Mouse (Mus musculus) right cerebral cortex, postnatal 10 days (tissue): ENCODE results near the gene Dnah8.
"Not testable (repeated sequence)": the region's sequence is repeated elsewhere in the genome, so short reads cannot be mapped to it uniquely, and the experiment has no call there.

Experiments
- DNase-seq, 2 experiments: peaks; one replicate each; pipeline ENCODE4 v3.0.0; 2021; ENCODE audit warnings: low spot score in 2 of 2

The Dnah8 gene

GRCm38 (mm10) chr17:30609305-30609979 is 14.7 kb upstream of the Dnah8 start:
- no peak for DNase-seq

- no peak for DNase-seq
These were observed 14.2 kb upstream of the Dnah8 start for GRCm38 (mm10) chr17:30609980-30610307.

DNA sequence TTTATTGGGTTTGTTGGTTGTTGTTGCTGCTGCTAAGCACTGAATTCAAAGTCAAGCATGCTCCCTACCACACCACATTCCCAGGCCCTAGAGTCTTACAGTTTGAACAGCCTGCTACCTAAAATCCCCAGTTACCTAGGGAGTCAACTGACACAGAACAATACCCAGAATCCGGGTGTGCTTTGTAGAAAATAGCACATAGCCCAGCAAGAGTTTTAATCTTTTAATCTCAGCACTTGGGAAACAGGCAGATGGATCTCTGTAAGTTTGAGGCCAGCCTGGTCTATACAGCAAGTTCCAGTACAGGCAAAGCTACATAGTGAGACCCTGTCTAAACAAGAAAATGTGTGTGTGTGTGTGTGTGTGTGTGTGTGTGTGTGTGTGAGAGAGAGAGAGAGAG is 13.4 kb upstream of the Dnah8 start:
- DNase-seq, result no peak

DNA sequence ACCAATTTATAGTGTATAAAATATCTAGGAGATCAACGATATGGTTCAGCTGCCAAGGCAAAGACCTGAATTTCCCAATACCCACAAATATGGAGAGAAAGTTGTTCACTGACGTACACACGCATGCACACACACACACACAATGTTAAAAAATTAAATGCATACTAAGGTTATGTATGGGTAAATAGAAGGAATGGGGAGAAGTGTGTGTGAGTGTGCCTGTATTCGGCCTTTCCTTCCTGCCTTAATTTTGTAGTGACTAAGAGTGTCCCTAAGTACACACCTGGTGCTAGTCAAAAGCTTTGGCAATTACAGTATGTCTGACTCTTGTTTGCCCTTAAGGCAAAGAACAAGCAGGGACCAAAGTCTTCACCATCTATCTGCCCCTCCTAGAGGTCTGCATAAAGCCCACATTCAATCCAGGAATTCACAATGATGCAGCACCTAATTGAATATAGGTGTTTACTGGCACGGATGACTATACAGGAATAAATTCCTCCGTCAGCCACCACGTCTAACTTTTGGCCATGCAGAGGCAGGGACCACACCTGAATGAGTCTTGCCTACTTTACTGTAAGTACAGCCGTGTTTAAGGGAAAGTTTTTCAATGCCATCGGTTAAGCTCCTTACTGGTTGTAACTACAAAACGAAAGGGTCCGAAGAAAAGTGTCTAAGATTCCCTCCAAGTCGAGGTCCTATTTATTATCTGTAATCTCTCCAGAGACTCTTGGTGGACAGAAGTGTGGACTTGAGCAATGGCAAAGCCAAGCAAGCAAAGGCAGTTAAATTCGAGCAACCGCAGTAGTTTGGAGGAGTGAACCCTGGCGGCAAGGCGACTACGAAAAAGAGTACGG is 12.7 kb upstream of the Dnah8 start:
- DNase-seq, result no peak

- peak; percentile 100 for DNase-seq
These were observed 11.9 kb upstream of the Dnah8 start for GRCm38 (mm10) chr17:30612075-30612859.

- no peak for DNase-seq
These were observed 10.8 kb upstream of the Dnah8 start for GRCm38 (mm10) chr17:30613350-30613749.

GRCm38 (mm10) chr17:30616203-30616602 is 8.0 kb upstream of the Dnah8 start:
- no peak for DNase-seq

DNA sequence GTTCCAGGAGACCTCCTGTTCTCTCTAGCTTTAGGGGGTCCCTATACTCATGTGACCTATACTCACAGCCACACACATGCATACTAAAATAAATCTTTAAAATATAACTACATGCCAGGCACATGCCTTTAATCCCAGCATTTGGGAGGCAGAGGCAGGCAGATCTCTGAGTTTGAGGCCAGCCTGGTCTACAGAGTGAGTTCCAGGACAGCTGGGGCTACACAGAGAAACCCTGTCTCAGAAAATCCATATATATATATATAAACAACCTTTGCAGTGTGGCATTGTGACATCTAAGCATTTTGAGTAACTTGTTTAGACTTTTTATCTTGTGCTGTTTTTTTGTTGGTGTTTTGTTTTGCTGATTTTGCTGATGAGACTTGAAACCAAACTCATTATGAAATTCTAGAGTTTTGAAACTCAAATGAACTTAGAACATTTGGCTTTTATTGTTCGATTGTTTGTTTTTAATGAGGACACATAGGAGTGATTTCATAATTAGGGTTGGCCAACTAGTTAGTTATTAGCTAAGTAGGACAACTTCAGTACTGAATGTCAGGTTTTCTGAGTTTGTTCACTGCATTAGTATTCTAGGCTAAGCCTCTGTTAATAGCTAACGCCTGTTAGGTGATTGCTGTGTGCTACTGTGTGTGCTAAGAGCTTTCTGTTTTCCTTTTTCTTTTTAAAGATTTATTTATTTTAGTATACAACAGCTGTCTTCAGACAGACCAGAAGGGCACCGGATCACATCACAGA is 5.8 kb upstream of the Dnah8 start:
- DNase-seq, result no peak

DNA sequence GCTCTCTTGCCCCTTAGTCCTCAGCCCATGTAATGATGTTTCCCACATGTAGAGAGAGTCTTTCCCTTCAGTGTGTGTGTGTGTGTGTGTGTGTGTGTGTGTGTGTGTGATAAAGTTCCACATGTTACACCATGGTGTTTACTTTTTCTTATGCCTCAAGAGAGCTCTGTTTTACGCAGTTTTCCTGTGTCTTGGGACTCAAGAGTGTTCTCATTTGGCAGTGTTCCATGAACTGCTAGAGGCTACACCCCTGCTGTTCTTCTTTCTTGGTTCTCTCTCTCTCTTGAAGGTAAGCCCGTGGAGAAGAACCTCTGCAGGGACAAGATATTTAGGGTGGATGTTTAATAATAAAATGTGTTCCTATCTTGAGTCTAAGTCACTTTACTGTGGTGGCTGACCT is 5.0 kb upstream of the Dnah8 start:
- DNase-seq, result no peak

DNA sequence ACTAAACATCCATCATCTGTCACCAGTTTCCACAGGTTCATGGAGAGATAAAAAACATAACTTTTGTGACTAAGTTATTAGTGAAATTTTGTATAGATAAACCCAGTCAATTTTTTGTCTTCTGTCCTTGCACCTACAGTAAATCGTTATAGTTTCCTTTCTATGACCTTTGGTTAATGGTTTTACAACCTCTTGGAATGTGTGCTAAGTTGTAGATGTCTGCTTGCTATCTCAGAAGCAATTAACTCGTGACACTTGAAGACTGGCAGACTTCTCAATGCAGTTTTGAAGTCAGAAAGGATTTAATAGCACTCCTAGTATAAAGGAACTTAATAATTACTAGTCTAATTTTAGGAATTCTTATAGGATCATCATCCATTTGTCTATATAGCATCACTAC is 3.6 kb upstream of the Dnah8 start:
- no peak for DNase-seq

DNA sequence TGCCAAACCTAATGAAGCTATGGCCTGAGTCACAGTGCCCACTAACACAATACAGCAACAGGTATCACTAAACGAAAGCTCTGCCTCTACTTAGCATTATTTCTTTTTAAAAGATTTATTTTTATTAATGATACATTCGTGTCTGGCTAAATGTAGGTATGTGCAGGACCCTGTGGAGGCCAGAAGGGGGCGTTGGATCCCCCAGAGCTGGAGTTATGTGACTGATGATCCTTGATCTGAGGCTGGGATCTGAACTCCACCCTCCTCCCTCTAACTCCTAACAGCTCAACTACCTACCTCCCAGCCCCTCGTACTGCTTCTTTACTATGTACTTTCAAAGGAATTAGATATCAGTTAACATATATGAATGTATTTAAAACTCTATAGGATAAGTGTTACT is 2.7 kb upstream of the Dnah8 start:
- no peak for DNase-seq

GRCm38 (mm10) chr17:30623200-30623599 is 954 bp upstream of the Dnah8 start:
- no peak for DNase-seq

DNA sequence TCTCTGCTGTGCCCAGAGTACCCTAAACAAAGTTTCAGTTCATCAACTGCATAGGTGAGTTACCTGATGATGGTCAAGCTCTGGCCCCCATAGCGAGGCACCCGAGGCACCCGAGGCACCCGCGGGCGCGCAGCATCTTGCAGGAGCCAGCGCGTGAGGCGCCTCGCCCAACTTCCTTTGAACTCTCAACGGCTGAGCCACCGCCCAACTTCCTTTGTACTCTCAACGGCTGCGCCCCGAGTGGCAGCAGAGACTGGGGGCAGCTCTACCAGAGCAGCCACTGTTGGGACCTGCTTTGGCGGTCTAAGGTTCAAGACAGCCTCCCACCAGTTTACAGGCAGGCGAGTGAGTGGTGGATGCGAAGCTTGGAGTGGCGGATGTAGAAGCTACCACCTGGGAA is 2.6 kb downstream of the Dnah8 start, which contains the start of gene Glo1:
Gene Glo1 (minus strand): TSS at position 153 of the 400 bp plus-strand sequence.
- DNase-seq, result not testable (repeated sequence)

DNA sequence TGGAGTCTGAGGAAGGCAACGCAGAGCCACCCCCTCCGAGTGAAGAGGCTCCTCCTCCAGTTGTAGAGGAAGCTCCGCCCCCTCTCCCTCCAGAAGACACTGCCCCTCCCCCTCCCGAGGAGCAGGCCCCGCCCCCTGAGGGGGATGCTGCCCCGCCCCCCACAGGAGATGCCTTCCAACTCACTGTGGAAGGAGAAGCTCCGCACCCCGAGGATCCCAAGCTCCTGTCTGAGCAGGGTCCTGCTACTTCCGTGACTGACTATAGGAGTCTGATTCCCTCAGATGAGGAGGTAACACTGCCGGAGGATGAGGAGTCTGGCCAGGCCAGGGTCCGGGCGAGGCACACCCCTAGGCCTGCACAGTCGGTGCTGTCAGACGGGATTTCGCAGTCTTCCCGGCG is 11.2 kb downstream of the Dnah8 start:
- DNase-seq, result no peak

DNA sequence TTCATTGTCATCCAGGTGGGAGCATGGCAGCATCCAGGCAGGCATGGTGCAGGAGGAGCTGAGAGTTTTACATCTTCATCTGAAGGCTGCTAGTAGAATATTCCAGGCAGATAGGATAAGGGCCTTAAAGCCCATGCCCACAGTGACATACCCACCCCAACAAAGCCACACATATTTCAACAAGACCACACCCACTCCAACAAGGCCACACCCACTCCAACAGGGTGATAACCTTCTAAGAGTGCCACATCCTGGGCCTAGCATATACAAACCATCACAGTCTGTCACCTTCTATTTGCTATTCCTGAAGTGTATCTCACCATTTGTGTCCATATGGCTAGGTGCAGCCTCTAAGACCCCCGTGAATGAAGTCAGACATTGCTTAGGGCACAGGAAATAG is 13.6 kb downstream of the Dnah8 start:
- no peak for DNase-seq

DNA sequence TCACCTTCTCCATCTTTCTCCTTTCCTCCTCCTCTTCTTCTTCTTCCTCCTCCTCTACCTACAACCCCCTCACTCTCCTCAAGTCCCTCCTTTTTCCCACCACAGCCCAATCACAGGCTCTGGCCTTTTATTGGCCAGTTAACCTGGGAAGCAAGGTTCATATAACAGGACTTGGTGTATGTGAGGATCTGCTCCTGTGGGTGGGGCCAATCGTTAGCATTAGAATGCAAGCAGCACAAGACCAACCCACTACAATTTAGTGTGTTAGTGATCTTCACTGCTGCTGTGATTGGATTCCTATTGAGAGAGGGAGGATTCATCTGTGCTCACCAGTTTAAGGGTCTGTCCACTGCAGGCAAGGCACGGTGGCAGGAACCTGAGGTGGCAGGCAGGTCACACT is 14.8 kb downstream of the Dnah8 start:
- DNase-seq, result no peak

- no peak for DNase-seq
These were observed 16.7 kb downstream of the Dnah8 start for GRCm38 (mm10) chr17:30640896-30641295.

GRCm38 (mm10) chr17:30648770-30649169 is 24.6 kb downstream of the Dnah8 start:
- DNase-seq, result no peak

DNA sequence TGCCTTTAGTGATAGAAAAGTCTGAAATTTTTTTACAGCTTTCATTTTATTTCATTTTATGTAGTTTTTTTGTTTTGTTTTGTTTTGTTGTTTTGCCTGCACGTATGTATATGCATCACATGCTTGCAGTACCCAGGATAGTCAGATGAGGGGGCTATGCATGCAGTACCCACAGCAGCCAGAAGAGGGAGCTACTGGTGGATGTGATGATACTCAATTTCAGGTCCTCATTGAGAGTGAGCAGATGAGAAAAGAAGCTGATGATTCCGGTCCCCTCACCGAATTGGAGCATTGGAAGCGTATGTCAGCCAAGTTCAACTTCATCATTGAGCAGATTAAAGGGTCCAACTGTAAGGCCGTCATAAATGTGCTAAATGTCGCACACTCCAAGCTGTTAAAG is 28.9 kb downstream of the Dnah8 start:
- DNase-seq, result no peak

- DNase-seq, result no peak
These were observed 33.5 kb downstream of the Dnah8 start for GRCm38 (mm10) chr17:30657530-30658151.

- peak; percentile 82 for DNase-seq
These were observed 34.0 kb downstream of the Dnah8 start for GRCm38 (mm10) chr17:30658152-30658544.
